Mouse (Mus musculus) embryonic facial prominence, embryonic 11.5 days (tissue): ENCODE measurements around the gene Cd274. TPM values are rescaled to one million over a fixed set of nuclear protein-coding genes. Genes with fewer than 3 reads are reported as not detected.

Experiments
- ATAC-seq: fragments of 200-750 bp; cut with Nextera tagmentation; replicated peaks from 2 replicates; pipeline ENCODE4 v1.8.0; 2017; ENCODE audit warnings: low read depth; ENCODE audit not compliant: insufficient number of reproducible peaks, low FRiP score, low TSS enrichment
- DNase-seq: peaks from one replicate; pipeline ENCODE4 v3.0.0-alpha.2; 2015; ENCODE audit warnings: low spot score
- H3K27ac ChIP-seq: fragments of 300-500 bp; sonication (generic); replicated peaks from 2 replicates; pipeline ENCODE4 v1.5.1; 2014; ENCODE audit warnings: mild to moderate bottlenecking, low read depth, low read length, control low read depth
- H3K27me3 ChIP-seq: fragments of 300-500 bp; sonication (generic); 2 replicates; pipeline ENCODE4 v1.6.1; 2014; ENCODE audit warnings: mild to moderate bottlenecking, low read length, moderate library complexity, mixed read lengths; ENCODE audit not compliant: control insufficient read depth, insufficient read depth
- H3K36me3 ChIP-seq: fragments of 300-500 bp; sonication (generic); replicated peaks from 2 replicates; pipeline ENCODE4 v1.6.1; 2014; ENCODE audit warnings: low read depth, mild to moderate bottlenecking, low read length, moderate library complexity, mixed read lengths; ENCODE audit not compliant: control insufficient read depth, insufficient read depth
- H3K4me1 ChIP-seq: fragments of 300-500 bp; sonication (generic); 2 replicates; pipeline ENCODE4 v1.6.1; 2014; ENCODE audit warnings: low read length, mixed read lengths; ENCODE audit not compliant: control insufficient read depth, insufficient read depth
- H3K4me2 ChIP-seq: fragments of 300-500 bp; sonication (generic); 2 replicates; pipeline ENCODE4 v1.6.1; 2014; ENCODE audit warnings: low read depth, mild to moderate bottlenecking, control low read depth, low read length, moderate library complexity
- H3K4me3 ChIP-seq: fragments of 300-500 bp; sonication (generic); 2 replicates; pipeline ENCODE4 v1.5.1; 2014; ENCODE audit warnings: low read depth, low read length, control low read depth
- H3K9ac ChIP-seq: fragments of 300-500 bp; sonication (generic); replicated peaks from 2 replicates; pipeline ENCODE4 v1.6.1; 2014; ENCODE audit warnings: mild to moderate bottlenecking, control low read depth, low read length
- H3K9me3 ChIP-seq: fragments of 300-500 bp; sonication (generic); replicated peaks from 2 replicates; pipeline ENCODE4 v1.6.1; 2016; ENCODE audit warnings: mild to moderate bottlenecking, low read length, inconsistent platforms, mixed read lengths; ENCODE audit not compliant: control insufficient read depth
- WGBS: fragments of 180-500 bp; shearing (Covaris S2); extraction: QIAGEN DNeasy Blood & Tissue Kit; methylation state at CpG from one replicate; pipeline ENCODE4 v1.1.7; 2014; 5-methylcytosine and 5-hydroxymethylcytosine counted together
- polyA plus RNA-seq: library from polyadenylated mRNA; unstranded; fragments of >200 nt; fragmentation: Nextera tagmentation; extraction: Ambion mirVana; gene quantifications from 2 replicates; pipeline ENCODE4 v1.2.1, GENCODE M21; 2014

The Cd274 gene
- polyA plus RNA-seq, 1 experiment from 2014 or later, result 0.25 TPM

GRCm38 (mm10) chr19:29376382-29376781 lies 9.1 kb downstream of the Cd274 start:
- Histone ChIP-seq H3K4me1 (no peaks in the 10 kb centered on the region), H3K9me3 (no peaks in the 10 kb centered on the region), H3K4me3 (no peak overlapping the region), H3K27me3 (no peaks in the 10 kb centered on the region), H3K36me3 (no peaks in the 10 kb centered on the region), H3K4me2 (no peak overlapping the region), H3K9ac (no peak overlapping the region), H3K27ac (no peak overlapping the region)
- DNase-seq (no peak), ATAC-seq (no peak)
- WGBS, result 71% methylated on average over 3 of the region's 3 CpGs

- no peak for DNase-seq
- no peak for ATAC-seq
- no peaks in the 10 kb centered on the region for H3K27me3 ChIP-seq
- no peaks in the 10 kb centered on the region for H3K9me3 ChIP-seq
- no peaks in the 10 kb centered on the region for H3K4me1 ChIP-seq
- H3K9ac ChIP-seq, result no peak overlapping the region
- H3K27ac ChIP-seq, result no peak overlapping the region
- no peaks in the 10 kb centered on the region for H3K36me3 ChIP-seq
- no peak overlapping the region for H3K4me2 ChIP-seq
- H3K4me3 ChIP-seq, result no peak overlapping the region
- WGBS, result 90% methylated on average over 14 of the region's 14 CpGs
Observed at GRCm38 (mm10) chr19:29379839-29380603, 12.8 kb downstream of the Cd274 start.

GRCm38 (mm10) chr19:29383368-29383767 lies 16.1 kb downstream of the Cd274 start:
- DNase-seq, result no peak
- Histone ChIP-seq H3K9ac (no peak overlapping the region), H3K9me3 (no peaks in the 10 kb centered on the region), H3K4me2 (no peak overlapping the region), H3K36me3 (no peaks in the 10 kb centered on the region), H3K27me3 (no peaks in the 10 kb centered on the region), H3K4me3 (no peak overlapping the region), H3K27ac (no peak overlapping the region), H3K4me1 (no peaks in the 10 kb centered on the region)
- no peak for ATAC-seq
- 90% methylated on average over 5 of the region's 5 CpGs for WGBS

GRCm38 (mm10) chr19:29384412-29384811 lies 17.2 kb downstream of the Cd274 start:
- Histone ChIP-seq H3K27me3 (no peaks in the 10 kb centered on the region), H3K4me1 (no peaks in the 10 kb centered on the region), H3K9ac (no peak overlapping the region), H3K9me3 (no peaks in the 10 kb centered on the region), H3K4me3 (no peak overlapping the region), H3K4me2 (no peak overlapping the region), H3K27ac (no peak overlapping the region), H3K36me3 (no peaks in the 10 kb centered on the region)
- no peak for ATAC-seq
- DNase-seq, result no peak
- 88% methylated on average over 9 of the region's 9 CpGs for WGBS

- Histone ChIP-seq H3K4me3 (no peak overlapping the region), H3K36me3 (no peaks in the 10 kb centered on the region), H3K27ac (no peak overlapping the region), H3K4me2 (no peak overlapping the region), H3K4me1 (no peaks in the 10 kb centered on the region), H3K9ac (no peak overlapping the region), H3K9me3 (no peaks in the 10 kb centered on the region), H3K27me3 (no peaks in the 10 kb centered on the region)
- WGBS, result 86% methylated on average over 6 of the region's 6 CpGs
- no peak for ATAC-seq
- no peak for DNase-seq
Observed at GRCm38 (mm10) chr19:29384994-29385393, 17.7 kb downstream of the Cd274 start.

- H3K9ac ChIP-seq, result no peak overlapping the region
- H3K4me3 ChIP-seq, result no peak overlapping the region
- no peaks in the 10 kb centered on the region for H3K9me3 ChIP-seq
- no peak overlapping the region for H3K27ac ChIP-seq
- DNase-seq (no peak), ATAC-seq (no peak)
- H3K36me3 ChIP-seq, result no peaks in the 10 kb centered on the region
- WGBS, result 88% methylated on average over 4 of the region's 4 CpGs
- no peaks in the 10 kb centered on the region for H3K4me1 ChIP-seq
- H3K4me2 ChIP-seq, result no peak overlapping the region
- no peaks in the 10 kb centered on the region for H3K27me3 ChIP-seq
Observed at GRCm38 (mm10) chr19:29385822-29386221, 18.6 kb downstream of the Cd274 start.

- H3K27me3 ChIP-seq, result no peaks in the 10 kb centered on the region
- no peaks in the 10 kb centered on the region for H3K4me1 ChIP-seq
- ATAC-seq (no peak), DNase-seq (no peak)
- WGBS, result 79% methylated on average over 1 of the region's 1 CpGs
- H3K36me3 ChIP-seq, result no peaks in the 10 kb centered on the region
- H3K9ac ChIP-seq, result no peak overlapping the region
- no peak overlapping the region for H3K4me3 ChIP-seq
- no peaks in the 10 kb centered on the region for H3K9me3 ChIP-seq
- H3K4me2 ChIP-seq, result no peak overlapping the region
- H3K27ac ChIP-seq, result no peak overlapping the region
Observed at GRCm38 (mm10) chr19:29388818-29389217, 21.6 kb downstream of the Cd274 start.

- ATAC-seq, result no peak
- 73% methylated on average over 5 of the region's 5 CpGs for WGBS
Observed at GRCm38 (mm10) chr19:29390483-29390882, 23.2 kb downstream of the Cd274 start.

More at GRCm38 (mm10) chr19:29390483-29390882, 23.2 kb downstream of the Cd274 start:
- Histone ChIP-seq H3K9ac (no peak overlapping the region), H3K27me3 (no peaks in the 10 kb centered on the region), H3K4me2 (no peak overlapping the region), H3K27ac (no peak overlapping the region), H3K4me3 (no peak overlapping the region), H3K4me1 (no peaks in the 10 kb centered on the region), H3K9me3 (no peaks in the 10 kb centered on the region), H3K36me3 (no peaks in the 10 kb centered on the region)
- DNase-seq, result no peak
